Mouse (Mus musculus) mouse embryonic stem cell (cell line): ENCODE measurements around the gene Pfkm.

Experiments
- in situ Hi-C, 2 experiments: fragments of 300-500 bp; cut with MboI; formaldehyde crosslinking; loops; 1 replicate in 1 of 2; 3 replicates in 1 of 2; pipeline ENCODE4 v1.14.3; 2019 to 2020; ENCODE audit warnings: low sequenced_read_pairs in 2 of 2, low pct_unique_long_range_greater_than_20kb in 1 of 2, mixed read lengths in 1 of 2; ENCODE audit not compliant: unreplicated experiment in 1 of 2

Pfkm gene

GRCm38 (mm10) chr15:98092372-98093120 is at the start of gene Pfkm:
Pfkm (plus strand) TSS chr15:98092589.
- in situ Hi-C loops = no loop called here

DNA sequence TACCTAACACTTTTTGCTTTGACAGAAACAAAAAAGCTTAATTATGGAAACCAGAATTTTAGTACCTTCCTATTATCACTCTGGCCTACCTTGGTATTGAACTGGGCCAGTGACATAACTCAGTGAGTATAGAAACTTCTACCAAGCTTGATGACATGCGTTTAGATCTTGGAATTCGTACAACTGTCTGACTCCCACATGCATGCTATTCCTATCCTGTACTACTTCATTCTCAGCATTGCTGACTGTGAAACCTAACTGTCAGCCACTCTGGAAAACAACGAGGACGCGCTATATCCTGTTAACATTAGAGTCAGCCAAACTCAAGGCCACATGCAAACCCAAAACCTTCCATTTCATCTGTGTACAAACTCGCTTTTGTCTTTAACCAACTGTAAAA is 48.4 kb upstream of the Pfkm start:
- in situ Hi-C loops = no loop called here

- in situ Hi-C loops = no loop called here
These were observed 48.0 kb upstream of the Pfkm start for GRCm38 (mm10) chr15:98044387-98044786.

DNA sequence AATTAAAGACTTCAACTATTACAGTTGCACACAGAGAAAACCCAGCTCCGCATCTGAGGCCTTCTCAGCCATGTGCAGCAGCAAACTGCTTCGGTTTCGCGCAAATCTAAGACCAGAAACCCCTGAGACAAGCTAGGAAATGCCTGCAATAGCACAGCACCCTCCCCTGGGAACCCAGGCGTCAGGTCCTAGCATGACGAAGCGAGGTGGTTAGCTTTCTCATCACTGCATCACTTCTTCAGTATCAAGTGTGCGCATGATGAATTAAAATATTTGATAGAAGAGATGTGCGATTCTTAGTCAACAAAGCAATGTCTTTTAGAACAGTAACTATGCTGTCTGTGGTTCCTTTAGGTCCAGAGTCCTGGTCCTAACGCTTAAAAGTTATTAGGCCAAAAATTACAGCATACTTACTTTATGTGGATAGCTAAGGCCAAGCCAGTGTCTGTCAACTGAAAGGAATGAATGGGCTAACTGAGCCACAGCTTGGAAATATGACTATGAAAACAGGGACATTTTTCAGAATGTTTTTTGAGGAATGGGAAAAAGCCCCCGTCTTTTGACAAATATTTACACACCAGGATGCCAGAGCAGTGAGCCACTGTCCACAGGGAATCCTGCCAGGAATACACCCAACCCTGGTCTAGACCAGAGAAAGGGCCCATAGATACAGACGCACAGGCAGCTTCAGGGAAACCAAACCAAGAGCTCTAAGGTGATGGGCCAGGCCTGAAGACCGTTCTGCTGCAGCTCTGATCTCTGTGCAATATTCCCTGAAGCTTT is 43.3 kb upstream of the Pfkm start:
- in situ Hi-C loops = no loop called here

DNA sequence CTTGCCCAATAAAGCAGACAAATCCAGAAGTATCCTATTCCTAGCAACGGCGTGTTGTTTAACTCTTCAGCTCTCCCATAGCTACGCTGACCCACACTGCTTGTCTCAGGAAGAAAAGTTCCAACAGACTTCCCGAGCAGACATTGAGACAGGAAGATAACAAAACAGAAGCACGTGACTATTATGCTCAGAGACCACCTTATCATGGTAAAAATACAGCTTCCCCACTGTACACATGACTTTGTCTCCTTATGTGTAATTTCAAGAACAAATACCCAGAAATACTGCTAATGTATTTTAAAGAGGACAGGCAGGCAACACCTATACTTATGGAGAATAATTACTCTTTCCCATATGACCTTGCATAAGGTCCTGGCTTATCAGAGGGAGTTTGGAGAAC is 40.7 kb upstream of the Pfkm start:
- in situ Hi-C loops = no loop called here

DNA sequence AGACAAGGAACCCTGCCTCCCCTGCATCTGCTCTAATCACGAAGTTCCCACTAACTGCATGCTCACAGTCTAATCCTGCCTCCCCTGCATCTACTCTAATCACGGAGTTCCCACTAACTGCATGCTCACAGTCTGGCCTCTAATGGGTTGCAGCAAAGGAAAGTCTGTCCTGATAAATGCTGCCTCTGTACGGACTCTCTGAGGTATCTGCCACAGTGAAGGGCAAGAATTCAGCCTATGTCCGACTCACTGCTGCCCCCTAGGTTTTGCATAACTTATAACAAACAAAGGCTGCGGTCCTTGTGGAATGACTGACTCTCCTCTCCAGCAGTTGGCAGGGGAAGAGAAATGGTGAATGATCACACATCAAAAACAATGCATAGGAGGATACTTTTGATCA is 37.1 kb upstream of the Pfkm start:
- in situ Hi-C loops = no loop called here

- in situ Hi-C loops = no loop called here
These were observed 26.5 kb upstream of the Pfkm start for GRCm38 (mm10) chr15:98065881-98066280.

DNA sequence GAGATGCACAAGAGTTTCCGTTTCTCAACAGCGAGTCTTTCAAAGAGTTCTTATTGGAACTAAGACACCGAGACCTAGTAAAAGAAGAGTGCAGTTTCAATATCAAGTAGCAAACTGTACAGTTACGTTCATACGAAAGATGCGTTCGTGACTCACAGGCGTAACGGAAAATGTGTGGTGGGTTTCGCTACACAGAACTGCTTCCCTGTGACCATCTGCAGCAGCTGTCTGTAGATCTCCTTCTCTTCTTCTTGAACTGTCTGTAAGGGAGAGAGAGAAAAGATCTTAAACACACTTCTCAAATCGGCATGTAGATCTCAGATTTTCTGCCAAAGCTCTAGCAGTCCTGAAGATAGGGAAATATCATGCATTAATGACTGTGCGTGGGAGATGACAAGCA is 25.8 kb upstream of the Pfkm start:
- in situ Hi-C loops = no loop called here

DNA sequence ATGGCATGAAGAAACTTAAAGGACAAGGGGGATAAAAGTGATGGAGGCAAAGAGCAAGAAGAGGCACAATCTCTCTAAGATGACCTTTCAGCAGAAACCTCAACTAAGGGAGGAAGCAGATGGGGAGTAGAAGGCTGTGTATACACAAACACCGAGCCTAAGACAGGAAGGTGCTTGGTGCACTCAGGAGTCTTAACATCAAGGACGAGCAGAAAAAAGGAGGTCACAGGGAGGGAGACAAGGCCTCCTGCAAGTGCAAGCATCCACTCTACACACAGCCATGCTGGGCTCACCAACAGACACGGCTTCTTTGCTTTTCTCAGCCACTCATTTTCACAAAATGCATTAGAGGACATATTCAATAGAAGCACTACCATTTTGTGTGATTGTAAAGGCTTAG is 24.9 kb upstream of the Pfkm start:
- in situ Hi-C loops = no loop called here

DNA sequence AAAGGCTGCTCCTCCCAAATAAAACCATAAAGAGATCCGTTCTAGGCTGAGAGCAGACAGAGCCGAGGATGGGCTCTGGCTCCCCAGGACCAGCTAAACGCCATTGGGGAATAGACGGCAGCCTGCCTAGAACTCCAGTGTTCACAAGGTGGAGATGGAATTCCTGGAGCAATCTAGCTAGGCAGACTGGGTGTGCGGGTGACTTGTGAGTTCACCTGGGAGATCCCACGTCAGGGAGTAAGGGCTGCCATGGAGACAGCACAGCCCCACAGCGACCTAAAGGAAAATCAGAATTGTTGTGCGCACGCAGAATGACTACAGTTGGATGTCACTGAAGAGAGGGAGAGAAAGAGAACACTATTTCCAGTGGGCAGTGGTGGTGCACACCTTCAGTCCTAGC is 23.9 kb upstream of the Pfkm start:
- in situ Hi-C loops = no loop called here

DNA sequence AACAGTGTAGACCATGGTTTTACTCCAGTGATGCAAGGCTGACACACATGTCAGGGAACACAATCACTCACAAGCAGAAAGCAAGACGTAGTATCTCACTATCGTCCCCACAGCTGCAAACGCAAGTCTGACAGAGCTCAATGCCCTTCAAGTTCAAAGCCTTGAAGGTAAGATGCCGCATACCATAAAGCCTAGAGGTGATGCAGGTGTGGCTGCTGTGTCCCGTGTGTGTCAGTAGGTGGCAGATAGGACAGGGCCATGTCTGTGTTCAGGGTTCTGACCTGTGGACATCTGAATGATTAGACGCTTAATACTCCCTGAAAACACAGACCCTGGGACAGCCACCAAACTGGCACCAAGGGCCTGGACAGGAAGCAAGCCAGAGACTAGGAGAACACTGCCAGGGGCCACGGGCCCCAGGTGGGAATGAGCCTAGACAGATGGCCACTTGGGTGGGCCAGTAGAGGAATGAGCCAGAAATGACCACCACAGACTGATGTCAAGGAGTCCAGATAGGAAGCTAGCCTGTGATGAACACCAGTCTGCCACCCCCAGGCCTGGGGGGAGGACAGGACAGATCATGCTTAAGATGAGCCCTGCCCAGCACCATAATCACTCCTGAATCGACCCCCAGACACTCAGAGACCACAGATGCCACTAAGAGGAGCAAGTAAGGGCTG is 22.7 kb upstream of the Pfkm start:
- in situ Hi-C loops = no loop called here

DNA sequence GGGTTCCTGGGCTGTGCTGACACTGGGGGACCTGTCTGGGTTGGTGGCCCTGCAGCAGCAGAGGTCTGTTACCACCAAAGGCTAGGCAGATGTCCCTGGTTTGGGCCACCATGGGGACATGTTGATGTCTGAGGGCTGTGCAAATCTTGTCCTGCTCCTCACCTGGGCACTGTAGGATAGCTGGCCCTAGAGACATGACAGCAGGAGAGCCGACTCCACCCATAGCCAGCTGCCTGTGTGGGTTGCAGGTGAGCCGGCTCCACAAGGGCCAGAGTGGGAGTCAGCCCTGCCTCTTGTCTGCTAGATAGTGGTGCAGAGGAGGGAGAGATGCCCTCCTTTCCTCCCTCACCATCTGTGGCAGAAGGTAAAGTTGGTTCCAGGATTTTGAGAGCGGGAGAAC is 22.0 kb upstream of the Pfkm start:
- in situ Hi-C loops = no loop called here

DNA sequence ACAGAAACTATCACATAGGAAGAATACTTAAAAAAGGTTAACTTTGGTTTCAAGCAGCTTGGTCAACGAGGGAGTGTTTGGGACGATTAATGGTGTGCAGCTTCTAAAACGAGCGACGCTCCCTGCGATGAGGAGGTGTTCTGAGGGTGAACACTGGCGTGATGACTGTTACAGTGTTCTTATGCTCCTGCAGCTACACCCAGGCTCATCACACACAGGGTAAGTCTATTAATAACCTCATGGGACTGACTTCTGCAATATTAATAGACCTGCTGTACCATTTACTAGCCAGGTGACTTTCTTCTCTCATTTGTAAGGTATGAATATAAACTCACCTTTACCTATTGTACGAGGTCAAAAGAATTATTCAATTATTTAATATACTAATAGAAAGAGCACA is 17.9 kb upstream of the Pfkm start:
- in situ Hi-C loops = no loop called here

DNA sequence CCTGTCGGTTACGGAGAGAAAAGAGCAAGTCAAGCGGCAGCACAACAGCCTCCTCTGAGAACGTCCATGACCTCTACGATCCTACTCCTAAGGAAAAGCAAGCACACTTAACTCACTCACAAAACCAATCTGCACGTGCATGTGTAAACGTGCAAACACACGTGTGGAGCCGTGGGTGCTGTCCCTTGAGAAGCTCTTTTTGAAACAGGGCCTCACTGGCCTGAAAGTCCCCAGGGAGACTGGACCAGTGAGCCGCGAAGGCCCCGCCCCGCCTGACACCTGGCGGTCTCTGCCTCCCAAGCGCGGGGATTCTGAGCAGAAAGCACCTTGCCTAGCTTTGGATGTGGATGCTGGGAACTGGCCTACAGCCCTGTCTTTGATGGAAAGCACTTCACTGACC is 17.4 kb upstream of the Pfkm start:
- in situ Hi-C loops = no loop called here

GRCm38 (mm10) chr15:98076901-98077300 is 15.5 kb upstream of the Pfkm start:
- in situ Hi-C loops = no loop called here

GRCm38 (mm10) chr15:98088889-98089288 is 3.5 kb upstream of the Pfkm start:
- in situ Hi-C loops = no loop called here

DNA sequence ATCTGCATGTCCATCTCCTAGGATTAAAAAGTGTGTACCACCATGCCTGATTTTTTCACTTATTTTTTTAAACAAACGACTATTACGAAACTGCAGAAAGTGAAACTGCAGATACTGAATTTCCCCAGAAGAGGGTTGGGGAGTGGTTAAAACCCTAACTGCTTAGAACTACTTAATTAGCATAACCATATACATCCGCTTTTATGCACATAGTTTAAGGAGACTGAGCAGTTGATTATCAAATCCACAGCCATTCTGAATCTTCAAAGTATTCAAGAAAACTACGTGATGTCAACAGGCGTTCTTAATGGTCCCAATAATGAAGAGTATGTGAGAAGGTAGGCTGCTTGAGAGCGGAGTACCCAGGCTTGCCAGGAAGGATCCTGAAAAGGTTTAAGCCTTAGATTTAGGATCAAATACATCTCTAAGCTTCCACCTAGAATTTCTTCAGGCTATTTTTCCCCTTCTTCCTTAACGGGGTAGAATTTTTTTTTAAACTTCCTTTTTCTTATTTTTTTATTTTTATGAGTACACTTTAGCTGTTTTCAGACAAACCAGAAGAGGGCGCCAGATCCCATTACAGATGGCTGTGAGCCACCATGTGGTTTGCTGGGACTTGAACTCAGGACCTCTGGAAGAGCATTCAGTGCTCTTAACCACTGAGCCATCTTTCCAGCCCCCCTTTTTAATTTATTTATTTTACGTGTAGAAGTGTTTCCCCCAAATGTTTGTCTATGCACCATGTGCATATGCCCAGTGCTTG is 2.8 kb upstream of the Pfkm start:
- in situ Hi-C loops = no loop called here

DNA sequence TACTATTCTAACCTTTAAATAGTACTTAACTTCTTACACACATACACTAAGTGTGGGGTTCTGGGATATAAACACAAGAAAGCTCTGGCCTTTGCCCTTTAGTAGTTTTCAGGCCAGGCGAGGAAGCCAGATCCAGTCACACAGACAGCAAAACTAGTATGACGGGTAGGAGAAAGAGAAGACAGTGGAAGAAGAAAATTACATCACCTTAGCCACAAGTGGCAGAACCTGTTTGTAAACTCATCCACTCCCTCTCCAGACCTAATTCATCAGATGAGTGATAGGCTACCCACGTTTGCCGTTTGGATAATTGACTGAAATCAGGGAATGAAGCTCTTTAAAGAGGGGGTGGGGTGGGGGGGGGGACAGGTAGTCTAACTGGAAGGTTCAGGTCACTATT is 548 bp upstream of the Pfkm start:
- in situ Hi-C loops = no loop called here
